Mouse (Mus musculus): ENCODE results near the gene Zfp36.

Zfp36 gene

DNA sequence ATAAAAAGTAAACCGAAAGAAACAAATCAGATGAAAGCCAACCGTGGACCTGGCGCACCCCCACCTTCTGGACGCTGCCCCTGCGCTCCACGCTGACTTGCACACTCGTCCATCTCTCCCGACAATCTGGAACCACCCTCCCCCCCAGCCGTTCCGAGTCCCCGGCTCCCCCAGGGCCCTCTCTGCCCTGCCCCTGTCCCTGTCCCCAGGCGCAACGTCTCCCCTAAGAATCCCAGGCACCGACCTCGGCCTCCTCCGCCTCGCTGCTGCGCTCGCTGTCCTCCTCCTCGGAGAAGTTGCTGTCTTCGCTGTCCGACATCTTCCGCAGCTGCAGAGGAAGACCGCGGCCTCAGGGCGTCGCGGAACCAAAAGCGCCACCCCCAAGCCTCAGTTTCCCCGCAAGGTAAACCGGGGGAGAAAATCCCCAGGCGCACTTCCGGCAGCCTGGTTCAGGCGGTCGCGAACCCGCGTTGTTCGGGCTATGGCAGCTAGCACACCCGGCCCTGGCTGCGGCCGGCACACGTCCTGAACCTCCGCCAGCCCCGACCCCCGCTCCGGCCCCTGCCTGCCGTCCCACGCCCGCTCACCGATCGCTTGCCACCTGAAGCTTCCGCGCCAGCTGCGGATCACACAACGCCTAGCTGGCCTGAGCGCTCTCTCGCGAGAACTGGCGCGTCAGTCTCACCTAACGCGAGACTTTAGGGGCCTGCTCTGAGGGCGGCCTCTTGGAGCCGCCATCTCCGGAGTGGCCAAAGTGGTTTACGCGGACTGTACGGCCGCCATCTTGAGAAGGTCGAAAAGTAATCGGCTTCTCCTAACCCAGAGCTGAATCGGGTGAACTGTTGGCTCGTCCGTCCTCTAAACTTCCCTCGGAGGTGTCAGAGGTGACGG, 41.7 kb downstream of the Zfp36 start, which contains the start of gene Supt5:
TSS of gene Supt5 (minus strand) at position 639 of the 891 bp plus-strand sequence.
- peak; percentile 100 for DNase-seq (ENCODE audit: low spot score)

DNA sequence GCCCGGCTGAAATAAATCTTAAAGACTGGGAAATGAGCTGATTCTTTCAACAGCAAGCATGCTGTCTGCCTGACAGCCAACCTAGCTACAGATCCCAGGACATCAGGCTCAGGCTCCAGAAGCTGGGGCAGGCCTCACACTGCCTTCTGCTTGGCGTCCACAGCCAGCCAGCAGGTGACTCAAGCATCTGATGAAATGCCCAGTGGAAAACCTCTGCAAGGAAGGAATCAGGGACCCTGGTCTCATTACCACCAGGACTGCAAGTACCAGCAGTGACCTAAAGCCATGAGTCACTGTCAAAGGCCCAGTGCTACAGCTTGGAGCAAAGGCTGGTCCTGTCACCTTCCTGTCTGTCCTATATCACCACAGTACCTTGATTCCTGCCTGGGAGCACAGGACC, 44.6 kb downstream of the Zfp36 start:
- no peak for DNase-seq (ENCODE audit: low spot score)

DNA sequence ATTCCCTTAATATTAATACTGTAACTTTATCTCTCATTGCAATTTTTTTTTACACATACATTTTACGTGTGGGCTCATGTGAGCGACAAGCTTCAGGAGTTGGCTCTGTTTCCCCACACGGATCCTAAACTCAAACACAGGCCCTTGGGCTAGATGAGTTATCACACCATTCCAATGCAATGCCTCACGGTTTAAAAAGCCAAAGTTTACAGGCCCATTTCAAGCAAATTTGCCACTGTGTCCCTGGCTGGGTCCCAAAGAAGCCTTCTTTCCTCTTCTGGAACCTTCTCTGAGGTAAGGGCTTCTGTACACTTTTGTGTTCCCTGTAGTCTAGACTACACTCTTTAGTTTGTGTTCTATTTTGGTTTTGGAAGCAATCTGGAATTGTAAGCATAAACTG, 45.5 kb downstream of the Zfp36 start:
- DNase-seq (ENCODE audit: low spot score) = no peak

DNA sequence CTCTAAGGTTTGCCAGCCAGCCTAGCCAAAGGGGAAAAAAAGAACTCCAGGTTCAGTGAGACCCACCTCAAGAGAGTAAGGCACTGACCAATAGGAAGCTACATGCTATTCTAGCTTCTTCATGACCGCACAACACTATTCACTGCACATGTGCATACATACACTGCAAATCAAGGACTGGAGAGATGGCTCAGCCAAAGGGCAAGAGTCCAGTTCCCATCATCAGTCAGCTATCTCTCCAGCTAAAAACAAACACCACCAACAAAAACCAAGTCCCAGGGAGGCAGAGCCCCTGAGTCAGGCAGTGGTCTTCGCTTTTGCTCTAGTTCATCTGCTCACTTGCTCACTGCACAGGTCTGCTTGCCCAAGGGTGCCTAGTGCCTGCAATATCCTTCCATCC, 51.8 kb downstream of the Zfp36 start:
- no peak for DNase-seq (ENCODE audit: low spot score)

Data from embryo, embryonic 10 days (tissue).